Mouse (Mus musculus): Measurements from ENCODE around the gene Psmd11. TPM values are rescaled to one million over a fixed set of nuclear protein-coding genes. Genes with fewer than 3 reads are reported as not detected.

Gene Psmd11
- polyA plus RNA-seq, 1 experiment from 2014 or later = 156 TPM

DNA sequence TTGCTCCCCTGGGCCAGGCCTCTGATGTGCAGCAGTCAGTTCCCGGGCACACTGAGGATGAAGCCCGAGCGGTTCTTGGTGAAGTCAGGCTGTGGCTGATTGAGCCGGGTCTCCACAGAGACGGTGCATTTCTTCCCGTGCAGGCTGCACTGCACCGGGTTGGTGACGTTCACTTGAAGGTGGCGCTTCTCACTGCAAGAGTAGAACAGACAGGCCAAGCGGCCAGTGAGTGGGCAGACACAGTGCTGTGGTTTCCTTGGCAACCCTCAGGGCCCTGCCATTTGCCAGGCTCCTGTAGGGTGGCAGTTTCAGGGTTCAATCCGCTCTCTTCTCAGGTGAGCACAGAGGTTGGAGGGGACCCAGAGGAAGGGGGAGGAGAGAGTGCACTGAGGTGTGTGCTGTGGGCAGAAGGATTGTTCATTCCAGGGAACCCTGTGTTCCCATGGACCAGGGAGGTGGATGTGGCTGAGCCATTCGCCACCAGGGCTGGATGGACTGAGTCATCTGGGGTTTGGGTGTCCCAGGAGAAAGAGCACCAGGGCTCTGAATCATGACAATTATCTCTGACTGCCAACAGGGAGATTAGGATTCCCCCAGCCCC is 55.9 kb downstream of the Psmd11 start:
- 57% methylated on average over 12 of the region's 12 CpGs for WGBS
- no peak for ATAC-seq
- H3K36me3 ChIP-seq (ENCODE audit: control insufficient read depth, insufficient read depth) = peaks cover 30% of the 10 kb centered on the region
- H3K4me1 ChIP-seq (replicated peaks; ENCODE audit: control insufficient read depth, insufficient read depth, low read length) = no peaks in the 10 kb centered on the region
- no peak overlapping the region for H3K4me3 ChIP-seq (ENCODE audit: low read depth, low read length)
- H3K9me3 ChIP-seq (ENCODE audit: control insufficient read depth) = no peaks in the 10 kb centered on the region
- no peak overlapping the region for H3K4me2 ChIP-seq (replicated peaks; ENCODE audit: low read depth)
- TF ChIP-seq CTCF (IDR thresholded peaks at IDR 0.05; ENCODE audit: low read depth) = no peak
- H3K27ac ChIP-seq (ENCODE audit: low read depth, low read length) = no peak overlapping the region
- no peak overlapping the region for H3K9ac ChIP-seq (ENCODE audit: low read depth, low read length)
- no peaks in the 10 kb centered on the region for H3K27me3 ChIP-seq (replicated peaks; ENCODE audit: control insufficient read depth, insufficient read depth, low read length)

DNA sequence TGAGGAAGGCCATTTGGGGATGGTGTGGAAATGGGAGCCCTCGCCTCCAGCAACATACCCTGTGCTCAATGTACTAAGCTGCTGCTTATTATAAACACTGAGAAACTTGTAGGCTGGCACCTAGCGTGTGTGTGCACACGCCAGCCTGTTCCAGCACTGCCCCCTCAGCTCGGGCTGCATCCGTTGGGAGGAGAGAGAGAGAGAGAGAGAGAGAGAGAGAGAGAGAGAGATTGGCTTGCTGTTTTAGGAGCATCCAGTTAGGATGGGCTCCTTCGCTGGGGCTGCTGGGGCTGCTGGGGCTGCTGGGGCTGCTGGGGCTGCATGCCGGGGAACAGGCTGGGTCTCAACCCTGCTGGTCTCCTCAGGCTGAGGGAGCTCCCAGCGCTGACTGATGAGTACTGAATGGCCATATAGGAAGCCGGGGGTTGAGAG is 56.7 kb downstream of the Psmd11 start:
- H3K4me1 ChIP-seq (replicated peaks; ENCODE audit: control insufficient read depth, insufficient read depth, low read length) = no peaks in the 10 kb centered on the region
- ATAC-seq = no peak
- no peaks in the 10 kb centered on the region for H3K27me3 ChIP-seq (replicated peaks; ENCODE audit: control insufficient read depth, insufficient read depth, low read length)
- no peak overlapping the region for H3K27ac ChIP-seq (ENCODE audit: low read depth, low read length)
- H3K4me2 ChIP-seq (replicated peaks; ENCODE audit: low read depth) = no peak overlapping the region
- H3K9ac ChIP-seq (ENCODE audit: low read depth, low read length) = no peak overlapping the region
- H3K36me3 ChIP-seq (ENCODE audit: control insufficient read depth, insufficient read depth) = peaks cover 26% of the 10 kb centered on the region
- WGBS = 80% methylated on average over 9 of the region's 9 CpGs
- H3K9me3 ChIP-seq (ENCODE audit: control insufficient read depth) = no peaks in the 10 kb centered on the region
- no peak for TF ChIP-seq CTCF (IDR thresholded peaks at IDR 0.05; ENCODE audit: low read depth)
- no peak overlapping the region for H3K4me3 ChIP-seq (ENCODE audit: low read depth, low read length)

DNA sequence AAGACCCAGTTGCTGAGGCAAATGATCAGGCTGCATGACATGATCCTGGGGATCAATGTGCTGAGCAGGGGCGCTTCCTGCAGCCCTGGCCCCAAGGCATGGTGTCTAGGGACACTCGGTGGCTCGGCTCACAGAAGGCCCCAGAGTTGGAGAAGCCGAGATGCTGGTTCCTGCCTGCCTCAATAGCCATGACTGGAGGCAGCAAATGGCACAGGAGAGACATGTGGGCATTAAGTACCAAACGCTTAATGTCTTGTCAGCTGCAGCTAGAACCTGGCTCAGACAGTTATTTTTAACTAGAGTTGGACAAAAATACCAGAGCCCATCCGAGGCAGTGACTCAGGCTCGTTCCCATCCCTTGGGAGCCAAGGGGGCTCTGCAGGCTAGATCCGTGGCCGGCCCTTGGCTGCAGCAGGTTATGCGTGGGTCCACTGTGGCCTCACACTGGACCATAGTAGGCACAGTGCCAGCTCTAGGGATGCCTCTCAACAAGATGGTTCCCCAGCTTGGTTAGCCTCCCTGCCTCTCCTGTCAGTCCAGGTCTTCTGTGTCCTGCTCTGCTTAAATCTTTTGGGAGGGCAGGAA is 57.3 kb downstream of the Psmd11 start:
- 82% methylated on average over 10 of the region's 10 CpGs for WGBS
- H3K4me3 ChIP-seq (ENCODE audit: low read depth, low read length) = no peak overlapping the region
- no peak overlapping the region for H3K27ac ChIP-seq (ENCODE audit: low read depth, low read length)
- TF ChIP-seq CTCF (IDR thresholded peaks at IDR 0.05; ENCODE audit: low read depth) = no peak
- no peaks in the 10 kb centered on the region for H3K27me3 ChIP-seq (replicated peaks; ENCODE audit: control insufficient read depth, insufficient read depth, low read length)
- H3K36me3 ChIP-seq (ENCODE audit: control insufficient read depth, insufficient read depth) = peaks cover 26% of the 10 kb centered on the region
- H3K9me3 ChIP-seq (ENCODE audit: control insufficient read depth) = no peaks in the 10 kb centered on the region
- ATAC-seq = no peak
- H3K9ac ChIP-seq (ENCODE audit: low read depth, low read length) = no peak overlapping the region
- no peaks in the 10 kb centered on the region for H3K4me1 ChIP-seq (replicated peaks; ENCODE audit: control insufficient read depth, insufficient read depth, low read length)
- no peak overlapping the region for H3K4me2 ChIP-seq (replicated peaks; ENCODE audit: low read depth)

DNA sequence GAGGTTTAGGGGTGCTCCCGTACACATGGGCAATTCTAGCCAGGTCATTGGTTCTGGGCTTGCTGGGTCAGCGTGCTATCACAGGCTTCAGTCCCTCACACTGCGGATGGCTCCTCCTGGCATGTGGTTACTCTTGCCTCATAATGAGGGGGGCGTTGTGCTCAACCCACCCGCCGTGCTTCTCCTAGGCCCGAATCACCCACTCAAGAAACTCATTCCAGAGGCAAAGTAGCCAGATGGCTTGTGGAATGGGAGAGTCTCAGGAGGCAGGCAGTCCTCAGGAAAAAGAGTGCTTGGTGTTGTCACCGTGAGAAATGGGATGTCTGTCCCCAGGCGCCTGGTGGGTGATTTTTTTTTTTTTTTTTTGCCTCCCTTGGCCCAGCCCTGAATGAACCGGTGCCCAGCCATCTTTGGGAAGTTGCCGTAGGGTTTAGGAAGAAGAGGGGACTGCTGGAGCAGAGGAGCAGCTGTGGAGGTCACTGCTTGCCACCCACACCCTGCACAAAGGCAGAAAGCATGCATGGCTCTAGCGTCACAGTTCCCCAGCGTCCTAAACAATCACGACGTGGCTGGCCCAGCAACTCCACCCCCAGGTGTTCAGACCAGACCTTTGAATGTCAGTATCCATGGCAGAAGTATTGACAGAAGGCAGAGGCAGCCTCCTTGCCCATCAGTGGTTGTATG is 59.6 kb downstream of the Psmd11 start:
- no peak overlapping the region for H3K4me2 ChIP-seq (replicated peaks; ENCODE audit: low read depth)
- TF ChIP-seq CTCF (IDR thresholded peaks at IDR 0.05; ENCODE audit: low read depth) = no peak

DNA sequence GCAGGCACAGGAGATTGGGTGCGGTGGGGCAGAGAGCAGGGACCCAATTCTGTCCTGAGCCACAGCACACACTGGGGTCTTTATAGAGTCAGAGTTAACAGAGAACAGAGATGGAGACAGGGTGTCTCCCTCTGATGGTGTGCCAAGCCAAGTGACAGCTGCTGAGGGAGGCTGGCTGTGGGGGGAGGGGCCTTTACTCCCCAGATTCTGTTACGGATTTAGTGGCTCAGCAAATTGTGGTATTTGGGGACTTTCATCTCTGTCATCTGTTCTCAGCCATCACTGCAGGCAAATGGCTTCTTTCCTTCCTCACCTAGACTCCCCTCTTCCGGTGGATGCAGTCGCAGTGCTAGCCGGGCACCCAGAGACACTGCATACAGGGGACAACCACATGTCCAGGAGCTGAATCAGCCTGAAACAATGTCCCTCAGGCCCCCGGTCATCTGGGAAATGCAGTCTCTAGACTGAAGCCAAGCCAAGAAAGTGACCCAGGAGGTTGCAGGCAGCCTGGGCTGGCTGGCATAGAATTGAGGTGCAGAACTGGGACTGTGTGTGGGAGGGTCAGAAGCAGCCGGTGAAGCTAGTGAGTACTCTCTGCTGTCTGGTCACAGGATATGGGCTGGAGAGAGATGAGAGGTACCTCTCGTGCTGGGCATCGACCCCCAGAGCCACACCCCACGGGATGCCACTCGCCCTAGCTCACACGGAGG is 60.9 kb downstream of the Psmd11 start:
- Histone ChIP-seq H3K27ac (ENCODE audit: low read depth, low read length) (no peak overlapping the region), H3K9ac (ENCODE audit: low read depth, low read length) (no peak overlapping the region), H3K4me1 (replicated peaks; ENCODE audit: control insufficient read depth, insufficient read depth, low read length) (no peaks in the 10 kb centered on the region), H3K4me2 (replicated peaks; ENCODE audit: low read depth) (no peak overlapping the region), H3K27me3 (replicated peaks; ENCODE audit: control insufficient read depth, insufficient read depth, low read length) (no peaks in the 10 kb centered on the region), H3K4me3 (ENCODE audit: low read depth, low read length) (no peak overlapping the region), H3K9me3 (ENCODE audit: control insufficient read depth) (no peaks in the 10 kb centered on the region), H3K36me3 (ENCODE audit: control insufficient read depth, insufficient read depth) (peaks cover 9% of the 10 kb centered on the region; the same call in 1 of the 2 replicates)
- no peak for ATAC-seq
- 65% methylated on average over 12 of the region's 12 CpGs for WGBS
- no peak for TF ChIP-seq CTCF (IDR thresholded peaks at IDR 0.05; ENCODE audit: low read depth)

More for the DNA sequence above, 59.6 kb downstream of the Psmd11 start:
- 72% methylated on average over 15 of the region's 15 CpGs for WGBS
- no peak for ATAC-seq
- H3K4me3 ChIP-seq (ENCODE audit: low read depth, low read length) = no peak overlapping the region
- H3K4me1 ChIP-seq (replicated peaks; ENCODE audit: control insufficient read depth, insufficient read depth, low read length) = no peaks in the 10 kb centered on the region
- peaks cover 17% of the 10 kb centered on the region for H3K36me3 ChIP-seq (ENCODE audit: control insufficient read depth, insufficient read depth)
- H3K9ac ChIP-seq (ENCODE audit: low read depth, low read length) = no peak overlapping the region
- no peaks in the 10 kb centered on the region for H3K9me3 ChIP-seq (ENCODE audit: control insufficient read depth)
- no peaks in the 10 kb centered on the region for H3K27me3 ChIP-seq (replicated peaks; ENCODE audit: control insufficient read depth, insufficient read depth, low read length)
- no peak overlapping the region for H3K27ac ChIP-seq (ENCODE audit: low read depth, low read length)

DNA sequence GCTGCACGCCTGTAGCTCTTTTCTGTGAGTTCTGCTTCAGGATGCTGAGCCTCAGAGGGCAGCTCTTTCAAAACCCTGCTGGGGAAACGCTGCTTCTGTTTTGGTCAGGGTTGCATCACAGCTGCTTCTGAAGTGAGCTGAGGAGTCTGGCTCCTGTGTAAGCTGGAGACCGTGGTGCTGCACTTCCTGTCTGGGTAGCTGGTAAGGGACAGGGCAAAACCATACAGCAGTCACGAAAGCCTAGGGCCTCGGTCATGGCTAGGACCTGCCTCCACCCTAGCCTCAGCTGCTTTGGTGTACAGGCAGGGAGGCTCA is 61.4 kb downstream of the Psmd11 start:
- 61% methylated on average over 5 of the region's 5 CpGs for WGBS
- Histone ChIP-seq H3K27me3 (replicated peaks; ENCODE audit: control insufficient read depth, insufficient read depth, low read length) (no peaks in the 10 kb centered on the region), H3K9me3 (ENCODE audit: control insufficient read depth) (no peaks in the 10 kb centered on the region), H3K36me3 (ENCODE audit: control insufficient read depth, insufficient read depth) (peaks cover 8% of the 10 kb centered on the region; the same call in 1 of the 2 replicates), H3K27ac (ENCODE audit: low read depth, low read length) (no peak overlapping the region), H3K4me2 (replicated peaks; ENCODE audit: low read depth) (no peak overlapping the region), H3K9ac (ENCODE audit: low read depth, low read length) (no peak overlapping the region), H3K4me1 (replicated peaks; ENCODE audit: control insufficient read depth, insufficient read depth, low read length) (no peaks in the 10 kb centered on the region), H3K4me3 (ENCODE audit: low read depth, low read length) (no peak overlapping the region)
- ATAC-seq = no peak
- no peak for TF ChIP-seq CTCF (IDR thresholded peaks at IDR 0.05; ENCODE audit: low read depth)
